Mouse (Mus musculus): Measurements from ENCODE around the gene Serpinb2.

Gene Serpinb2

GRCm38 (mm10) chr1:107583958-107584376, 72.7 kb downstream of the Serpinb2 start:
- DNase-seq, result no peak

DNA sequence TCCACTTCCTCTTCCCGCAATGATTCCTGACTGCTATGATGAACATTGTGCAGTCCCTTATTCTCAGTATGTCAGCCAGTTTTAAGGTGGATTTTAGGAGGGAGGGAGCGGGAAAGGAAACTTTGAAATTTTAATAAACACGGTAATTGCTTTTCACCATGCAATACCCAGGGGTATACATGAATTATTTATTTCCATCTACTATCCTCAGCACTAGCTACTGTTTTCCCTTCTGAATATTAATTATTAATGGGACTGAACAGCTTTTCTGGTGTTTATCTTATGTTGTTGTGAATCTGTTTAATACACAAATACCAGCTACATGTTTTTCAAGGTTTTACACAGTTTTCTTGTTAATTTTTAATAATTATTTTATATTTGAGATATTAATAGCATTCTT, 73.7 kb downstream of the Serpinb2 start:
- DNase-seq, result no peak
